Mouse (Mus musculus) central nervous system, embryonic 11.5 days (tissue): Measurements from ENCODE around the gene Hao2. TPM values are rescaled to one million over a fixed set of nuclear protein-coding genes. Genes with fewer than 3 reads are reported as not detected.

ENCODE experiments used
- polyA plus RNA-seq: library from polyadenylated mRNA; depleted of rRNA; stranded (reverse); fragments of >200 nt; gene quantifications from 2 replicates; pipeline ENCODE4 v1.2.3, GENCODE M21; 2012; rRNA removed

Hao2 gene
- 0.02 and 0.07 TPM in 2 replicates for polyA plus RNA-seq

DNA sequence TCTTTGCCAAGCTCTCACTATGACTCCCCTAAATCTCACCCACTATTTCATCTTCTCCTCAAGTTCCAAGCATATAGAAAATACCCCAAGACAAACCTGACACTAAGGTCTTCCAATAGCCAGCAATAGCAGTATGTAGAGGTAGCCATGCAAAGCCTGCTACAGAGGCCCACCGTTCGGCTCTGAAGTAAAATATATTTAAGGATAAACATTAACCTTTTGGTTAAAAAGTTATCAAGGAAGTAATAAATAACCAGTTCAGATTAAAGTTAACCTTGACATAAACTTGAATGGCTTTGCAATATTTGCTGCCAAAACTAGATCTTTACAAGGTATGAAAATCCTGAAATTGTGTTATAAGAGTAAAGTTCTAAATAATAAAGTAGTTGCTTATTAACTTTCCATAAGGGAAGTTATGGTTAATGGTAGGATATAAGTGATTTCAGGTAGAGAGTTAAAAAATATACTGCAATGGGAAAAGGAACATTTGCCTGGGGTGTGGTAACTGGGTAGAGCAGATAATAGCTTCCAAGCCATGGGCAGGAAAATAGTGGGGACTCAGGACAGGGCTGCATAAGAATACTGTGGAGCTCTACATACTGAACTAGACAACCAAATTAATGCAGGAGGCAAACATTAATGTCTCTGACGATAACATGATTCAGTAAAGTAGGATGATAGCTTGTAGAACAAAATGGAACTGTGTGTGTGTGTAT lies at the start of gene Hao2:
Gene Hao2 (minus strand): TSS at position 183 of the 716 bp plus-strand sequence.

DNA sequence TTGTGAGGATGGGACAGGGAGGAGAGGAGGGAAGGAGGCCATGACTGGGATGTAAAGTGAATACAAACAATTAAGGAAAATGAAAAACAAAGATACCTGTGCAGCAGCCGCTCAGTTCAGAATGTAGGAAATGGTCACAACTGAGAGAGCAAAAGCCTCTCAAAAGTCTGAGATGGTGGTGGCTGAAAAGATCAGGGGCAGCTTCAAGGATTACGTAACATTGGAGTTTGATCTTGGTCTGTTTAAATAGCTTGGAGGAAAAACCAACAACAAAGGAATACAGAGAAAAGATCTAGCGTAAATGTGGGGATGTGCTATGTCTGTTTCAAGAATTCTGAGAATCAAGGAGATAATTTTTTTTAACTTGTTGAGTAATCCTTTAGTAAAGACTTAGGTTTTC lies 33.5 kb downstream of the Hao2 start, which contains the start of gene Hsd3b1:
Gene Hsd3b1 (minus strand): TSS at position 219 of the 400 bp plus-strand sequence.

Other genes with a start within 250 kb of the Hao2 start
- not detected in 2 replicates for gene Hsd3b2, start 168.7 kb downstream of the Hao2 start, polyA plus RNA-seq
- gene Hsd3b3, start 130.1 kb downstream of the Hao2 start, polyA plus RNA-seq, result 0.13 TPM in 1 of 2 replicates, not detected in the other
- 8.5 and 27.4 TPM in 2 replicates for gene Hsd3b6, start 78.8 kb downstream of the Hao2 start, polyA plus RNA-seq
- 0.87 and 1.0 TPM in 2 replicates for gene Hsd3b1, start 33.4 kb downstream of the Hao2 start, polyA plus RNA-seq
- 5.6 and 8.3 TPM in 2 replicates for gene Wars2, start 247.8 kb upstream of the Hao2 start, polyA plus RNA-seq